Mouse (Mus musculus): Measurements from ENCODE around the gene Ldlrad1.
A peak's percentile ranks its signal among the peaks of the same experiment; 100 is the strongest.

Ldlrad1 gene

DNA sequence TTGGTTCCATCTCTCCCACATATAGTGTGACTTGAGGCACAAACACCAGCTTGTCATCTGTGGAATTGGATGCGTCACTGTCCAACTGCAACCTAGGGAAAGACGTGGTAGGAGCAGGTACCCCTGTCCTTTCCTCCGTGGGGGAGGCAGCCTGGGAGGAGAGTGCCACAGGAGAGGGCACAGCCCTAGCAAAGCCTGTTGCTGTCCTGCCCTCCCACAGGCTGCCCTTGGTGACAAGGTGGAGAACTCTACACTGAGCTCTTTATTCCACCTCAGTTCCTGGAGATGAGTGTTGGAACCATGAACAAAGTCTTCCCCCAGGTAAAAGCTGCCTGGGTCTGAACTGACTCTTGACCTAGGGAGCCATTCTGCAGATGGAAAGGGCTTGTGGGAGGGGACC lies at the start of gene Ldlrad1:
Ldlrad1 (plus strand) TSS at position 301 of the 400 bp plus-strand sequence.
- no peak for DNase-seq

DNA sequence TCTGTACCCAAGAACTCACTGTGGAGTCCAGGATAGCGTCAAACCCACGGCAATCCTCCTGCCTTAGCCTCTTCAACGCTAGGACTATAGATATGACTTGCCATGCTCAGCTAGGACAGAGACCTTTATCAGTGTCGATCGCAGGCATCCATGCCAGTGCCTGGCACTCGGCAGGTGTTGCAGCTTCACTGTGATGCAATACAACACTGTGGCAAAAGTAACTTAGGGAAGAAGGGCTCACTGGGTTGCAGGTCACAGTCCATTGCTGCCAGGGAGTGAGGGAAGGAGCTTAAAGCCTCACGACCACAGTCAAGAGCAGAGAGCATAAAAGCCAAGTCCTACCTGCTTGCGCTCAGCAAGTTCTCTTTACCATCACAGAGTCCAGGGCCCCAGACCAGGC lies 48.8 kb upstream of the Ldlrad1 start:
- no peak for DNase-seq

DNA sequence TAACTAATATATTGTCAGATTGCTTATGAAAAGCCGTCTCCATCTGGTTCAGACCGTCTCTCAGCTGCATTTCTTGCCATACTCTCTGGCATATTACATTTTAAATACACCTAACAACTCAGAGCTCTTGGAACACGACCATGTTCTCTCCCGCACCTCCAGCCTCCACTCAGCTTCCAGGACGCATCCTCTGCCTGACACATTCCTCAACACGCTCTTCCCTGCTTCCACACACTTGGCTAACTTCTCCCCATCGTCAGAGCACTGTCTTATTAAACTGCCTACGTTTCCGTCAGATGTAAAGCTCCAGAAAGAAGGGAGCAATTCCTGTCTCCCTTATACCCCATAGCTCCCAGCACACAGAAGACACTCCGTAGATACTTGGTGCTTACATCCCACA lies 45.6 kb upstream of the Ldlrad1 start:
- no peak for DNase-seq

GRCm38 (mm10) chr4:107163756-107164587 lies 45.0 kb upstream of the Ldlrad1 start:
- DNase-seq, result peak; percentile 73

DNA sequence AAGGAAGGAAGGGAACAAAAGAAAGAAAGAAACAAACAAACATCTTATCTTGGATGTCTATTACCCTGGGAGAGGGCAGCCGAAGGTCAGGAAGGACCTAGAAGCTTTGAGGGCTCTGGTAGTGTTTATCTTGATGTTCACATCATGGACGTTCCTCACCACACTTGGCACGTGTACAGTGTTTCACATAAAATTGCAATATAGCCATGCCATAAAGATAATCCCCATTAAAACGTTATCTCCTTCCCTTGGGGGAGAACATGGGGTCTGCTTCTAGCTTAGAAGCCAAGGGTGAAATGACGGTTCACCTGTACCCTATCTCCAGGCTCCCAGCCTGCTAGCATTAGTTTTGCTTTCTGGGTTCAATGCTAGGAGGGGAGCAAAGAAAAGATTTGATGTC lies 42.3 kb upstream of the Ldlrad1 start:
- no peak for DNase-seq

GRCm38 (mm10) chr4:107167798-107168197 lies 41.2 kb upstream of the Ldlrad1 start:
- DNase-seq, result no peak

DNA sequence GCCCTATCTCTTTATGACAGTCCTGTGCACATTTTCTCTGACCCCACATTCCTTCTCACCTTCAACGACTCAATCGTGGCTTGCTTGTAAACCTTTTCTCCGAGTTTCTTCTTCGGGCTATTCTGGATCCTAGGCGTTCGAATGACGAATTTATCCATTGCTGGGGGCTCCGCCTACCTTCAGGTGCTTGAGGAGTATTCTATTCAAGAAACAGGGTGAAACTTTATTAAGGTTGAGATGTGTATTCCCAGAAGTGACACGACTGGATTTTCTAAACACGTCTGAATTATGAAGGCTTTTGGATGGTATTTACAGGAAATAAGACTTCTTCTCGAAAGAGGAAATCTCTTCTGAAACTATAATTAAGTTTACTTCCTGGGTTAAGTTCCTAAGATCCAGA lies 31.5 kb upstream of the Ldlrad1 start:
- no peak for DNase-seq

DNA sequence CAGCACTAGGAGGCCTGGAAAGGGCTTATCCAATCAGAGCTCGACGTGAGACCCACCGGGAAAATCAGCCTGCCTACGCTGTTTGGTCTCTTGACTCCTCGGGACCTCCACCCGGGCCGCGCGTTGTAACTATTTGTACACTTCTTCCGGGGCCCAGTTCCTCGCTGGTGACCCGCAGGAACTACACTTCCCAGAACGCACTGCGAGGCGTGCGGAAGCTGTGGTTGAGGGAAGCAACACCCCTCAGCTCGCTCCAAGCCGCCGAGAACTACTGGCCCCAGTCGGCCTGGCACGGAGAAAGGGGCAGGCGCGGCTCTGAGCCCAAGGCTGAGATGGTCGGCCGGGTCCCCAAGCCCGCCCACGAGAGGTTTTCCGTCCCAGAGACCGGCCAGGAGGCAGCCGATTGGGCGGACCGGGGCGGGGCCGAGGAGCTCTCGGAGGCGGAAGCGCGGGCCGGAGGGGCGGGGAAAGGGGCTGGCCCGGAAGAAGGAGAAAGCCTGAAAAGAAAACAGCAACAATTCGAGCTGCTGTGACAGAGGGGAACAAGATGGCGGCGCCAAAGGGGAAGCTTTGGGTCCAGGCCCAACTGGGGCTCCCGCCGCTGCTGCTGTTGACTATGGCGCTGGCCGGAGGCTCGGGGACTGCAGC lies 30.7 kb upstream of the Ldlrad1 start, which contains the start of gene Tmem59:
Tmem59 (plus strand) TSS at position 218 of the 648 bp plus-strand sequence.
- peak; percentile 97 for DNase-seq

DNA sequence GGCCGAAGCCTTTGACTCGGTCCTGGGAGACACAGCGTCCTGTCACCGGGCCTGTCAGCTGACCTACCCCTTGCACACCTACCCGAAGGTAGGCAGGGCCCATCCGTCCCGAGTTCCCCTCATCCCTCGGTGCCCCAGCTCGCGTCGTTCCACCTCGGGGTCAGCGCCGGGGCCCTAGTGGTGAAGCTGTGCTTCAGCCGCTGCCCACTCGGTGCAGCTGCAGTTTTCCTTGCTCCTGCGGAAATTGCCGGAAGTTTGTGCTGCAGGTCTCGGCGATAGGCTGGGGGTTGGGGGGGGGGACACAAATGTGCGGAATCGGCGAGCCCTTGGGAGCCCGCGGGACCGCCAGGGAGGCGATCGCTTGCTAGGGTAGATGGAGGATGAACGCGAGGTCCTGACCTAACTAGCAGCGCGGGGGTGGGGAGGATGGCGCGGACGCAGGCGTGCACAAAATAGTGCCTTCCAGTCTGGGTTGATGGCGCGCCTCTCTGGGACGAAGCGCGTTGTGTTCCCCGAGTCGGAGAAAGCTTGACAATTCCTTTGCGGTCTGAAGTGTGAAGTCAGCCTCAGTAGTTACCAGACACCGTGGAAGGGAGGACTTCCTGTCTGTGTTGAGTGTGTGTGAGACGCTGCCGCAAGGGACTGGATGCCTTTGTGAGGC lies 30.0 kb upstream of the Ldlrad1 start, which contains the start of gene Tceanc2:
Tceanc2 (minus strand) TSS at position 287 of the 661 bp plus-strand sequence.
- peak; percentile 75 for DNase-seq

DNA sequence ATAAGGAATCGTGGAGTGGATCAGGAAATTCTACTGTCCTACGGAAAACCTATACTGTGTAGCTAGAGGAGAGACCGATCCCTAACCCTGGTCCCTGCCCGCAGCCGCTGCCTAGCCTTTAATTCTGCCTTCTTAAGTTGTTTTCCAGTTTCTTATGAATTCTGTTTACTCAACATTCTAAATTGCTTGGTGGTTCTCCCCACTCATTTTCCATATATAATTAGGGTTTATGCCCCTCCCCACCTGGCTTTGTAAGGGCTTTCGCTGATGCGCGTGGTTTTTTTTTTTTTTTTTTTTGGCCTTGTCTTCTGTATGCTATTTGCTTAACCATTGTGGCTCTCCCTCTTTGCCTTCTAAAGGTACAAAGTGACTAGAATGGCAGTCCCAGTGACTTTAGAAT lies 29.4 kb upstream of the Ldlrad1 start:
- DNase-seq, result no peak

DNA sequence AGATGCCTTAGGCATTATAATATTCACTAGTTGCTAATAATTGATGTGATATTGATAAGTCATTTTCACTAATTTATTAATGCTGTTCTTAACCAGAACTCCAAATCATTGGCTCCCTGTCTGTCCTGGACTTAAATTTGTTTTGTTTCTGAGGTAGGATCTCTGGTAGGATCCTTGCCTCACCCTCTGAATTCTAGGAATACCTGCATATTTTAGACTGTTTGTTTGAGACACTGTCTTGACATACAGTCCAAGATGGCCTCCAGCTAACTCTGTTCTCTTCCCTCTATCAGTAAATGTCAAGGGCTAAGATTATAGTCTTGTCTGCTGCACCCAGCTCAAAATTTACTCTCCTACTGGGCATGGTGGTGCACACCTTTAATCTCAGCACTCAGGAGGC lies 28.2 kb upstream of the Ldlrad1 start:
- no peak for DNase-seq

- DNase-seq, result no peak
Measured at GRCm38 (mm10) chr4:107181866-107182265, 27.1 kb upstream of the Ldlrad1 start.

DNA sequence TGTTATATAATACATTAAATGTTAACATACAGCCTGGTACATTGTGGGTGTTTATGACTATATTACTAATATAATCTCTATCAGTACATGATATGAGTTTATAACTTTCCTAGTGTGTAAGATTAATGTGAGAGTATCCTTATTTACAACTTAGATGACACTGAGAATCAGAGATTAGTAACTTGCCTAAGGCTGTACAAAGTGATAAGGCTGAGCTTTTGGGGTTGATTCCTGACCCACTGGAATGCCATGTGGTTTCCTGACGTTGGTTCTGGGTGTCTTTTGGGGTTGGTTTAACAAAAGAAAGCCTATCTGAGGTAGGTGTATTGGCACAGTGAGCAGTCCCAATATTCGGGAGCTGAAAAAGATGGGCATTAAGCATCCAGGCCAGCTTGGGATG lies 26.2 kb upstream of the Ldlrad1 start:
- DNase-seq, result no peak

GRCm38 (mm10) chr4:107183203-107183602 lies 25.8 kb upstream of the Ldlrad1 start:
- DNase-seq, result no peak

DNA sequence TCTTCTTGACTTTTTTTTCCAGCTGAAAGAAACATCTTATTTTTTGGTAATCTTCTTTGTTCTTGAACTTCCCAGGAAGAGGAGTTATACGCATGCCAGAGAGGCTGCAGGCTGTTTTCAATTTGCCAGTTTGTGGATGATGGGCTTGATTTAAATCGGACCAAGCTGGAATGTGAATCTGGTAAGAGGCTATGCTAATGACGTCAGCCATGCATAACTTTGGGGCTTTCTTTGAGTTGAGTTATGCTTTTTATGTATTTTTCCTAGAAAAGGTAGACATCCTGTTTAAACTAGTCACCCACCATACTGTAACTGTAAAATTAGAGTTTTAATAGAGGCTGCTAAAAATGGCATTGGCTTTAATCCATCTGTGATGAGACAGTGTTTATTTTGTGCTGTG lies 23.3 kb upstream of the Ldlrad1 start:
- DNase-seq, result no peak

- DNase-seq, result no peak
Measured at GRCm38 (mm10) chr4:107193841-107194240, 15.1 kb upstream of the Ldlrad1 start.

GRCm38 (mm10) chr4:107196454-107196853 lies 12.5 kb upstream of the Ldlrad1 start:
- DNase-seq, result no peak

DNA sequence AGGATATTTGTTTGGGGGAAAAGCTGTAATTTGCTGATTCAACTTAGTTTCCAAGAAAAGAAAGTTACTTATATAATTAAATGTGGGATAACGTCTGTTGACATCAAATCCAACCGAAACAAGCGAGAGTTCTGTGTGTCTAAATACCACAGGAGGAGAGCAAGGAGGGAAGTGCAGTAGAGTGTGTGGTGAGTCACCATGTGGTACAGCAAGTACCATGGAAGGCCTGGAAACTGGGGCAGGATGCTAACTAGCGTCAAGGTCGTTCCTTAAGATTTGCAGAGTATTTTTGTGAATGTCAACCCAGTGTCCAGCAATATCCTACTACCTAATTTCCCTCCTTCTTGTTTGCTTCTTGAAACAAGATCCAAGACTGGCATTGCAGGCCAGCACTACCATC lies 10.9 kb upstream of the Ldlrad1 start:
- no peak for DNase-seq

- peak; percentile 48 for DNase-seq
Measured at GRCm38 (mm10) chr4:107201779-107202178, 7.2 kb upstream of the Ldlrad1 start.

DNA sequence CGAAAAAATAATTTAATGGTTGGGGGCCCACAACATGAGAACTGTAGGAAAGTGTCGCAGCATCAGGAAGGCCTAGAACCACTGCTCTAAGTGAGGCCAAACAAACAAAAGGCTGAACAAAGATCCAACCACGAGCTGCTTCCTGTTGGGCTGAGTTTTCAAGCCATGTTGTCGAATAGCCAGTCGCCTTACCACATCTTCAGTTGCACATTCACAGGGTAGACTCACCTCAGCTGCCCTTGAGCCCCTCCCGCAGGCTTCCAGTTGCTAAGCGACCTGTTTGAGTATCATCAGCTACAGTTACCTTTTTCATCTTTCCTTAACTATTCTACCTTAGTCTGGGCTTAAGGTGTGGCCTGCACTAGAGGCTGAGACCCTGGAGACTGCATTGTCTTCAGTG lies 6.0 kb upstream of the Ldlrad1 start:
- no peak for DNase-seq

GRCm38 (mm10) chr4:107207016-107207415 lies 2.0 kb upstream of the Ldlrad1 start:
- no peak for DNase-seq

DNA sequence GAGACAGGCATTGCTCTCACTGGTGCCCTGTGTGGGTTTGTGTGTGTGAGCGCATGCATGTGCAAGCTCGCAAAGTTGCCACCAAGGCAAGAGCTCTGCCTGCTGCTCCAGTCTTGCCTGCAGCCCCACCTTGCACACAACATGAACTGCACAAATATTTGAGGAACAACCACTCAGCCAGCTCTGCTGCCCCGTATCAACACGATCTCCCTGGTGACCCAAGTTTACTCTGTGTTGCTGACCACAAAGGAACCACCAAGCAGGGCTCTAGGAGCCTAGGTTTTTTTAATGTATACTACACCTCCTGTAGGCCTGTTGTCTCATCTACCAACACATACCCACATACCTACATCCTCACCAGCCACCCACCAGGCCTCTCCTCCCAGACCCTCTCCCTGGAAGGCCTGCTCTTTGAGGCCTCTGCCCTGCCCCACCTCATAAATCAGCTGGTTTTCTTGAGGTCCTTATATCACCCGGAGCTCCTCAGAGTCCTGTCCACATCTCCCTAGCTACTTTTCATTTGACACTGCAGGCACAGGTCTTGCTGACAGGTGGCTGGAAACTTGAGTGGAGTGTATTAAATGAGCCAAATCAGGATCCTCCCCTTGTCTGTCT lies 1.6 kb downstream of the Ldlrad1 start:
- DNase-seq, result no peak

GRCm38 (mm10) chr4:107211465-107211864 lies 2.5 kb downstream of the Ldlrad1 start:
- DNase-seq, result no peak
